Mouse (Mus musculus): ENCODE measurements around the gene Calcrl.
"Not testable (repeated sequence)": the region's sequence is repeated elsewhere in the genome, so short reads cannot be mapped to it uniquely, and the experiment has no call there.

Gene Calcrl

DNA sequence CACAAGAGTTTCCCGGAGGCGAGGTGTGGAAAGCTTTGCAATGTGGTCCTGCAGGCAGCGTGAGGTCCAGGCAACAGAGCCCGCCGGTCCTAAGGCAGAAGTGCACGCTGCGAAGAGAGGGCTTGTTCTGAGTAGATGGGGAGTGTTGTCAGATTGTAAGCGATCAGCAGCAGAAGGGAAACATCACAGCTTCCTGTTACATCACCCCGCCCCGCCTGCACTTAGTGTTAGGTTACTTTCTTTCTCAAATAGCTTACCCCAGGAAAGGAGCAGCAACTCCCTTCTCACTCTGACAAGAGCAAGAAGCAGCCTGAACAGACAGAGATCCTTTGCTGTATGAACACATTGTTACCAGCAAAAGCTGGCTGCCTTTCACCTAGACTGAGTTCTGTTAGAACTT is at the start of gene Calcrl:
Gene Calcrl (minus strand): TSS at position 274 of the 400 bp plus-strand sequence.
- DNase-seq, result peak; percentile 36

DNA sequence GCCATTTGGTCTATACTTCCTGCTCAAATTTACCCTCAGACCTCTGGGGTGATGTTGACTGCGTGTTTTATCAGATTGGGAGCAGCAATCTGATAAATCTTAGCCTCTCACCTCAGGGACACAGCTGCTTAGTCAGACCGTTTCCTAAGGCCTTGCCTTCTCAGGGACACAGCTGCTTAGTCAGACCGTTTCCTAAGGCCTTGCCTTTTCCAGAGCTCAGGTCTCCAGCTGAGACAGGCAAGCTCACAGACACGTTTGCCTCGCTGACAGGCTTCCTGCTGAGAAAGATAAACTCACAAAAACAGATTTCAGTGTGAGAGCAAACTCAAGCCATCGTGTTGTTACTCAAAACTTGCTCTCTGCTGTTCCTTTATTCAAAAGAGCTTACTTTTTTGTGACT is 49.4 kb upstream of the Calcrl start:
- no peak for DNase-seq

DNA sequence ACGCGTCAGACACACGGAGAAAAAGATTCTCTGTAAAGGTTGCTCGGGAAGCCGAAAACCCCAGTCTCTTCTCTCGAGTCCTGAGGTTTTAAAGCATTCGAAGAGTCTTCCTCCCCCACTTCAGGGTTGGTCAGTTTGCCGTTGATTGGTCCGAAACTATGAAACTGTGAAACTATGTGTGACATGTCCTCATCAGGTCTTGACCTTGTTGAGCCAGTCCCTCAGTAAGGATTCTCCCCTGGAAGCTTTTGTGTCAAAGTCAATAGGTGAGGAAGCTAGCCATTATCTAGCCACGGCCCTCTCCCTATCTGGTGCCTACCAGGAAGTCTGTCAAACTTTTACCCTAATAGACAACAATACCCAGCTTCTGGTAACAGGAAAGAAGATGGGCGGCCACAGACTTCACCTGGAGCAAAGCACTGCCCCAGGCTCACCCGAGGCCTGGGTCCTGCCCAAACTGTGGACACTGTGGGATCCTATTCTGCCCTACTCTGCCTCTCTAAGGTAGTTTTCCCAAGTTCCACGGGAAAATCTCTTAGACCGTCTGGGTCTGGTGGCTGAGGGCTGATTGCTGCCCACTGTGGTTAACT is 48.8 kb upstream of the Calcrl start:
- no peak for DNase-seq

DNA sequence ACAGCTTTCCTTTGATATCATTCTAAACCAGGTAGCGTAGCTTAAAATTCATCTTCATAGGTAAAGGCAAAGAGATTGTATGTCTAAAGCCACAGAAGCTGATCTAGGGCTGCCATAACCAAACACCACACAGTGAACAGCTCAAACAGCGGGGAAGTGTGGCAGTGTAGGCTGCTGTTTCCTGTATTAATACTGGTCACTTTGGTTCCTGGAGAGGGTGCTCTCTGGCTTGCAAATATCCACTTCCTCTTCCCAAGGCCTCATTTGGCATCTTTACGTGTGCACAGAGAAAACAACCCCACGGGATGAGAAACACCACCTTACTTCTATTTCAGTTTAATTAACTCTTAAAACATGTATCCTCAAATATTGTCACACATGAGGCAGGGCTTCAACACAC is 42.2 kb upstream of the Calcrl start:
- no peak for DNase-seq

DNA sequence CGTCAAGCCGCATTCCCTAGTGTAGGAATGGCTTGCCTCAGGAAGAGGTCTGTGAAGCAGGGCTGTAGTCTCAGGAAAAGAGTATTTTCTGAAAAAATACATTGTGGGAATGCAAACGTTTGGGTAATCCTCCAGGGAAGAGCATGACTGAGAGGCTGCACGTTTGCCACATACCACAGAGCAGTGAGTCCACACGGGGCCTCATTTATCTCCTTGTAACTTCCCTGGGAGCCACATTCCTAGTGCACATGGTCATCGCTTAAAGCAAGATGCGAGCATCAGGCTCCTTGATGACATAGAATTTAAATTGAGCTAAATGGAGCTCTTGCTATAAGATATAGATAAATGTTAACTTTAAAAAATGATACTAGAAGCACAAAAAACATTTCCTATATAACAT is 39.7 kb upstream of the Calcrl start:
- no peak for DNase-seq

DNA sequence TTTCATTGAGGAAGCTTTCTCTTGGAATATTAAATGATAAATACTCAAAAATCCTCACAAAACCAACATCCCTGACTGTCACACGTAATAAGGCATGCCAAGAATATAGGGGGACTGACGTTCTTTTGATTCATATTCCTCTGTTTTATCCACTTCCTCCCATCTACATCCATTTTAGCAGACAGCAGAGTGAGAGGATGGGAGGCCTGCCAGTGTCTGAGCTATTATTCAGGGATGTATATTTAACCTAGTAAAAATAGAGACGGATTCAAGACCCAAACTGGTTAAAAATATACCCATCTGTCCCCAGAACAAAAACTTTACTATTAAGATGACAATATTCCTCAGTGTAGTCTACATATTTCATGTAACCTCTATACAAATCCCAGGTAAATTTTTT is 37.2 kb upstream of the Calcrl start:
- no peak for DNase-seq

DNA sequence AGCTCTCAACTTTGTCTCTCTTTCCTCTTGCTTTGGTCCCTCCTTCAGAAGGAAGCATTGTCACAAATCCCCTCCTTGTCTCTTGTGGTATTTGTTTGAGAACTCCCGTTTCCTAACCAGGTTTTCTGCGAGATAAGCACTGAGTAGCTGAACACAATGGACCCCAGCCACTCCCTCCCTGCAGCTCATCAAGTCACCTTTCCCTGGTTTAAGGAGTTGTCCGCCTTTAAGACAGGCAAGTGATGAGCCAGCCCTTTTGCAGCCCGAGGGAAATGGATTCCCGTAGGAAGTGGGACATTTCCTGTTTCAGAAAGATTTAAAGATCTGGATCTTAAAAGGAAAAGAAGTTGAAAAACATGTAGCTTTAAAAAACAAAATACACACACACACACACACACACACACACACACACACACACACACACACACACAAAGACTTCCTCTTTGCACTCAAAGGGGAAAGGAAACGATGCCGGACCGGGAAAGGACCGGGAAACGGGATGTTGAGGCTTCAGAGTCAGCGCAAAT is 34.5 kb upstream of the Calcrl start:
- no peak for DNase-seq

DNA sequence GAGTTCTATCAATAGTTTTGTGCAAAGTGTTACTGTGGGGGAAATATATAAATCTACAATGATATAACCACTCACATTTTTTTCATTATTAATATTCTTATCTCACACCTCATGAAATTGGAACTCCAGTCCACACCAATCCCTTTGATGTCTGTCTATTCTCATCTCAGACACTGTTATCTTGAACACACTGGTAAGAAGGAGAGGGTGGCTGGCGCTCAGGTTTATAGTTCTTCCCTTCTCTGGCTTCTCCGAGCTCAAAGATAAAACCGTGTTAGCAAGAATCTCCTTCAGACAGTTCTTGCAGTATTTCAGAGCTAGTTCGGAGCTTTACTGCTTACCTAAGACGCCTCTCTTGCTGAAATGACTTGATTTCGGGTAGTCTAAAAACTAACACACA is 32.0 kb upstream of the Calcrl start:
- DNase-seq, result no peak

DNA sequence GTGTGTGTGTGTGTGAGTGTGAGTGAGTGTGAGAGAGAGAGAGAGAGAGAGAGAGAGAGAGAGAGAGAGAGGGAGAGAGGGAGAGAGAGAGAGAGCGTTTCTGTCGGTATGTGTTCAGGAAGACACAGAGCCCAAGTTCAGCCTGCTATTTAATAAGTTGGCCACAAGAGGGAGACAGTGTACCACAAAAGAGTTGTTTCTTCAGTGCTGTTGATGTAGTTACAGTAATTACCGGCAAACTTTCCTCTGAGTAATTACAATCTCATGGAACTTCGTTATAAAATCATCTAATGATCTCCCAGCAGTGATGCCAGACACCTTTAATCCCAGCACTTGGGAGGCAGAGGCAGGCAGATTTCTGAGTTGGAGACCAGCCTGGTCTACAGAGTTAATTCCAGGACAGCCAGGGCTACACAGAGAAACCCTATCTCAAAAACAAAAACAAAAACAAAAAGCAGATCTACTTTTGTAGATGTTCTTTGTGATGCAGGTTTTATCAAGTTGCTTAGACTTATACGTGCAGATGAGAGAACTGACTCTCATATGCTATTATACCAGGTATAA is 30.1 kb upstream of the Calcrl start:
- peak; percentile 79 for DNase-seq

DNA sequence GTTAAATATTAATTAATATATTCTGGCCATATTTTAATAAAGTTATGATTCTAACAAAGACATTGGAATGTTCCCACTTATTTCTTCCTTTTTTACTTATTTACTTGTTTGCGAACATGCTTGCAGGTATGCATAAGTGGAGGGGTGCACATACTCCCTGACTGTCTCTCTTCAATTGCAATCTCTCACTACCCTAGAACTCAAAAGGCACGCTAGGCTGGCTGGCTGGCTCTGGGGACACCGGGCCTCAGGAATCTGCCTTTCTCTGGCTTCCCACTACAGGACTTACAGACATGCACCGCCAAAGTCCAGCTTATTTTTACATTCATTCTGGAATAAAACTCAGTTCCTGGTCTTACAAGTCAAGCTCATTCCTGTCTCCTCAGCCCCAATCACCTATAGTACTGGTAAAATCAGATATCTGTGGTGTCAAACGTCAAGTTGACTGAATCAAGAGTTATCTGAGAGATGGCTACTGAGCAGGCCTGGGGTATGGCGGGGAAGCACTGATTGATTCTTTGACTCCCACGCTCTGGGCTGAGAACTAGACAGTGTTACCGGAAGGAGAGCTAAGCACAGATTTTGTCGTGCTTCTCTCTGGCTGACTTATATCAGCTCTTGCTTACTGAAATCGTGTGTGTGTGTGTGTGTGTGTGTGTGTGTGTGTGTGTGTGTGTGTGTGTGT is 29.5 kb upstream of the Calcrl start:
- peak; percentile 11 for DNase-seq

DNA sequence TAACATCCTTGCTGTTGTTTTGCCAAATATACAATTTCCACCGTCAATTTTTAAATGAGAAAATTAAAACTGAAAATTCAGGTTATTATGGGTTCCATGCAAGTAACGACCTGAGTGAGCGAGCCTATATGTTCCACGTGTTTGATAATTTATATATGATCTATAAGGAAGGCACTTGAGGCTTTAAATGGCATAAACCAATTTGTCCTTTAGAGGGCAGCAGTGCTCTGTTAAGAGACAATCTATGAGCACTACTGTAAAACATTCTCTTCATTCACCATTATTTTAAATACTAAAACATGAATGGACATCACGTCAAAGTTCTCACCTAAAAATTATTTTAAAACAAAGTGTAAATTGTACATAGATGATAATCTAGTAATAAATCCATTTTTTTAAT is 28.8 kb upstream of the Calcrl start:
- peak; percentile 38 for DNase-seq

DNA sequence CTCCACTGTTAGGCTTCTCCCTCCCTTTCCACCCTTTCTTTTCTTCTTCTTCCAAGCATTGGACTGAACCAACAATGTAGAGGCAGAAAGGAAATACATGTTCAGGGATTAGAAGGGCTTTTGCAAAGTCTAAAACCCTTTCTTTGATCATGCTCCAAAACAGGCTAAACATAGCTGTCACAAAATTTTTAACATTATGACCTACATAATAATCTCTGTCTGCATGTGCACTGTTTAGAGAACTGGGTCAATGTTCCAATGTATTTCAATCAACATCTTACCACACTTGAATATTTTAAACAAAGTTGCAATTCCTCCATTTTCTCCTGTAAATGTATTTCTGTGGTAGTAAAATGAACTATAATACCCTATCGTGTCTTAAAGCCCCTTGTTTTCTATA is 20.3 kb upstream of the Calcrl start:
- DNase-seq, result no peak

DNA sequence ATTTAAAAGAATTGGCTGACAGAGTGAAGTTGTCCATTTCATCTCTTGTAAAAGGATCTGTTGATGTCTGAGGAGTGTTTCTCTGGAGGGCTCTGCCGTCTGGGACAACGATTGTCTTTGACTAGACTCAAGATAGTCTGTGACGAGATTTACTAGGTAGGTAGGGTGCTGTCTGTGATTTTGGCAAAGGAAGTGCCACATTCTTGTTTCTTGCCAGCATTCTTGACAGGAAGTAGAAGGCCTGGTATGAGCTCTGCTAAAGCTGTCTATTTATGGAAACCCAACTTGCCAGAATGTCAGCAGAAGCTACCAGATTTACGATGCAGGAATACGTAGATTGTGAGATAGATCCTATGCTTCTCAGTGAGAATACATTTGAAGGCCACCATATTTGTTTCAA is 16.7 kb upstream of the Calcrl start:
- DNase-seq, result no peak

DNA sequence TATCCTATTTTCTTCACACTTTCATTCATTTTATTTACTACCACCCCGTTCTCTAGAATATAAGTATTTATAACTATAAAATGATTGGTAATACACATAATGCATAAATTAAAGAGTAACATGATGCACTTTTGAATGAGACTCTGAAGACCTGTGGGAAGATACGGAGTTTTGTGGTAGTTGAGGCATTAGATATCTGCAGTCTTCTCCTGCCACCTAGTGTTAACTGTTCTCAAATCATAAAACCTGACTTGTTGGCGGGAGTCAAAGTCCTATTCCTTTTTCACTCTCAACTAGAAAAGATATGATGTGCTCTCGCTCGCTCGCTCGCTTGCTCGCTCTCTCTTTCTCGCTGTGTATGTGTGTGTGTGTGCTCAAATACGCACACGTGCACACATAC is 4.5 kb upstream of the Calcrl start:
- DNase-seq, result peak; percentile 43

DNA sequence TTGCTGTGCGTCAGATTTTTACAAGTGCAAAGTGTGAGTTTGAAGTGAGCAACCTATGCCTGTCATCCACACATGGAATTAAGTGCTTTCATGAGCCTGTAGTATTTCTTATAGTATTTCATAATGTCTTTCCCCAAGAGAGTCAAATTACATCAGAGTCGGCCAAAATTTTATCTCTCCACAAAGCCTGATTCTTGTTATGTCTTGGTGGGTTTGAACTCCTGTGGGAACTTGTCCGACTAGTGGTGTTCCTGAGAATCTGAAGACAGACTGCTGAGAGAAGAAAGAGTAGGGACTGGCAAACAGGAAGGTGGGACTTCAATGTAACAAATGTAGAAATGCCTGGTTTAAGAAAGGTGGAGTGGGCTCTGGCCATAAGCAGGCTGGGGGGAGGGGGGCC is 3.6 kb upstream of the Calcrl start:
- DNase-seq, result no peak

DNA sequence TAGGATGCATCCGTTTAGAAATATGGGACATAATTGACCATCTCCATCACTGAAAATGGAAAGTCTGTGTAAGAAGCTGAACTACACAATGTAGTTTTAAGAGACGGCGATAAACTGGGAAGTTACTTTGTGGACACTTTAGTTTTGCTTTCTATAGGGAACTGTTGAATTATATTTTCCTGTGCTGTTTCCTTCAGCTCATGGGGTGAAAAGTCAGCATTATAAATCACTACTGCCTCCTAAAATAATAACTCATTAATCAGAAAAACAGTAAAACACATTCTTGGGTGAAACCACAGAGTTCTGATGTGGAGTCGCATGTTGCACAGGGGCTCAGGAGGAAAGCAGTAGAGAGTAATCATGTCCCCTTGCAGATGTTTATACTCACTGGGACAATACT is 1.3 kb upstream of the Calcrl start:
- DNase-seq, result no peak

DNA sequence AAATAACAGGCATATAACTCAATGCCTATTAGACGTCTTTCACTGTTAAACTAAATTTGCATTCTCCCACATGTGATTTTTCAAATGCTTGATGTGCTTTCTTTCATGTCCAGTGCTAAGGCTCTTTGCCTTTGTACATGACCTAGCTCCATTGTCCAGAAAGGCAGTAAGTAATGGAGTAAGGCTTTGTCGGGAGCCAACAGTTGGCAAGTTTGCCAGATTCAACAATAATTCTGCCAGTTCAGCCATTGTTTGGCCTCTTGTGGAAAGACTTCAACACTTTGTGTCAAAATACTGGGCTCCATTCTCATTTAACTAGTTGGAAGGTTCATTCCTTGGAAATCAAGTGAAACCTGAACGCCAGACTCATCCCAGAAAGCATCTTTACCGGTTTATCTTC is 8.7 kb downstream of the Calcrl start:
- DNase-seq, result no peak

DNA sequence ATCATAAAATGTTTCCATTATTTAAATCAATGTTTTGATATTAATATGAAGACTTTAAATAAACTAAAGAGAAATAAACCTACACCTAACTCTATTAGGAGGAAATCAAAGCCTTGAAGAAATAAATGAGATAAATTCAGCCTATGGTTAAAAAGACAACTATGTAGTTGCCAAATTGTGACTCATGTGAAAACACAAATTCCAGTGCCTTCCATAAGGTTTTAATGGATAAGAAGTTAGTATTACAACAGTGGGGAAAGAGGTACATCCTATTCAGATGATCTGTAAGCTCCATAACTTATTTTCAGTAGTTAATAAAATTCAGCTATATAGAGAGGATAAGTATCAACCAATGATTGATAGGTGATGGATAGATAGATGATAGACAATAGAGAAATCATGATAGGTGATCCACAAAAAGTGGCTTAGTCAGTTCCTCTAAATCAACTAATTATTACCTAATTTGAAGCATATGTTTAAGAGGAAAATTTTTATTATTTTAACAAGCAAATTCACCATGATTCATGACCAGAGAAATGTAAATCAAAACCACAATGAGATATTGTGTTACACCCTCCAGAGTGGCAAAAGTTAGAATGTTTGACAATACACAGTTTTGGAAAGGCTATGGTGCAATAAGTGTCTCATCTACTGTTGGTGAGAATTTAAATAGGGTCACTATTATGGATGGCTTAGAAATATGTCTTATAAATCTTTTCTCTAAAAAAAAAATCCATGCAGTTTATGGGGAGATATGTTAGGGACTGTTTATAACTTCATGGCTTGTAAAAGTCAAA is 15.2 kb downstream of the Calcrl start:
- no peak for DNase-seq

DNA sequence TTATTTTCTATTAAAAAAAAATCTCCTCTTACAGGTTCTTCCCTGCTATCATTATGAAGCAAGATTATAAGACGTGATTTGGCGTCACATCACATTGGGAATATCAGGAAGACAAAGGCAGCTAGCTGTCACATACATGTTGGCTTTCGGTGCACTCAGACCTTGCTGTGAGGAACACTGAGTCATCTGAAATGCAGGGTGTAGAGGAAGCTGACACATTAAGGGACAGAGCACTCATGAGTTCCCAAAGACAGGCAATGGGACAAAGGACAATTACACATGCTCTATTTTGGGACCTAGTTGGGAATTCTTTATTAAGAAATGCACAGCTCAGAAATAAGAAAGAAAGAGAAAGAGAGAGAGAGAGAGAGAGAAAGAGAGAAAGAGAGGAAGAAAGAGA is 20.4 kb downstream of the Calcrl start:
- no peak for DNase-seq

DNA sequence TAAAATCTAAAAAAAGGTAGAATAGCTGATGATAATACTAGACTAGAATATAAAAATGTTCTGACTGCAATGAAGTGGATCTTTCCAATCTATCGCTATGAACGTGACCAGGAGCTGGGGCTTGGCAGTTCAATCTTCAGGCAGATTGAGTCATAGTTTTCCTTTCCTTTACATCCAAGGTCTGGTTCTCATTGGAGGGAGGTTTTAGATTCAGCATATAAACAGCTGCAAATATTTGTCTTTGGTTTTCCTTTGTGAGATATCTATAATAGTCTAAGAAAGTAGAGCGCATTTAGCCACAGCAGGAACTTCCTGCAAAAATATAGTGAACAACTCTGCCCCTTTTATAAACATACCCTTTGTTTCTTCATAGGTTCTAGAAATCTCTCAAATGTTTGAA is 22.5 kb downstream of the Calcrl start:
- DNase-seq, result no peak

DNA sequence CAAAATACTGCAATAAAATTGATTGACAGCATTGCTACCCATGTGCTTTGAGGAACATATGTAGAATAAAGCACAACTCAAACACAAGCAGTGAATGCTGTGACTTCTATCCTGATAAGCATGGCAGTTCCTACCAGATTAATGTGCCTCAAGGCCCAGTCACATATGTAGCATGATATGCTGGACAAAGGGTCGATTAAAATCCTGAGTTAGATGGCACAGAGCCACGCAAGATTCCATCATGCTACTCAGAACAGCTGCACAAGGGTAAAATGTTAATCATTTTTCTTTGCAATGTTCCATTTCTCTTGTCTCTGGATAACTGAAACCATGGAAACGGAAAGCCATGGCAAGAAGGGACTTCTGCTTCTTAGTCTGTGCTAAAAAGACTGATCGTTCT is 28.7 kb downstream of the Calcrl start:
- no peak for DNase-seq

DNA sequence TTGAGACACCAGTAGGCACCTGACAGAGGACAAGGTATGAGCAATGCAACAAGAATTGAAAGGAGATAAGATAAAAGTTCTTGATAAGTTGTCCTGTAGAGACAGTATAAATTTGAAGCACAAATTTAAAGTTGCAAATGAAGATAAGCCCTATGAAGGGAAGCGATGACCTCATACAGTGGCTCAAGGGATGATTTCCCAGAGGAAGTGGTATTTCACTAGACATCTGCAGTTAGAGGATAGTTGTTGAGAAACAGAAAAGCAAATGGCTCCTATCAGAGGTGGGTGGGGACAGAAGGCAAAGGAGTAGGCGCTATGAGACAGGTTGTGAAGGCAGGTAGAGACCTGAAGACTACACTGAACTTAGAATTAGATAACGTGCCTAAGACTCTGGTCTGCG is 32.0 kb downstream of the Calcrl start:
- no peak for DNase-seq

DNA sequence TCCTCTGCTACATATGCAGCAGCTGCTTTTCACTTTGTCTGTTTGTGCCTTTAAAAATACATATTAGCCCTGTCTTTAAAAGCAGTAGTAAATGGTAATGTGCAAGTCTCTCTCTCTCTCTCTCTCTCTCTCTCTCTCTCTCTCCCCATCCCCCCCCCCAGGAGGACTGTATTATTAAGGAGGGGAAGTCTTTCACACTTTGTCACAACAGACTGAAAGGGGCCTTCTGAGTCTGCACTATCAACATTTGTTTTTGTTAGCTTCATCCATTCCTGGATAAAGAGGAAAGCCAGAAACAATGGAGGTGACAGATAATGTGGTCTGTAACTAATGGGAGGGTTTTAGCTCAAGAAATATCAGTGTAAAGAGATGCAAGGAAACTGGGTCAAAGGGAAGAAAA is 36.1 kb downstream of the Calcrl start:
- no peak for DNase-seq

DNA sequence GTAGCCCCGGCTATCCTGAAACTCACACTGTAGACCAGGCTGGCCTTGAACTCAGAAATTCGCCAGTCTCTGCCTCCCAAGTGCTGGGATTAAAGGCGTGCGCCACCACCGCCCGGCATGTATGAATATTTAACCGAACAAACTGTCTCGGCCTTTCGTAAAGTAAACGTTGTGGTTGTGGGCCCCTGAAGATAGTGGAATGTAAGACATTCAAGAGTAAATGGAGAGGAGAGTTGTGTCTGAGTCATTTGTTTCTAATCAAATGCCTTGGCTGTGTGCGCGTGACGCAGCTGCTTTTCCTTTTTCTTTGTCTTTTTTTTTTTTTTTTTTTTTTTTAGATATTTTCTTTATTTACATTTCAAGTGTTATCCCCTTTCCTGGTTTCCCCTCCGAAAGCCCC is 36.7 kb downstream of the Calcrl start:
- not testable (repeated sequence) for DNase-seq

Measured in right cerebral cortex, adult 18-20 months (tissue).